Mouse (Mus musculus) lung, postnatal 0 days (tissue): Measurements from ENCODE around the gene Ace. TPM values are rescaled to one million over a fixed set of nuclear protein-coding genes. Genes with fewer than 3 reads are reported as not detected.

Experiments used
- ATAC-seq: fragments of 200-750 bp; cut with Nextera tagmentation; 2 replicates; pipeline ENCODE4 v1.8.0; 2017; ENCODE audit warnings: moderate library complexity
- DNase-seq: peaks from one replicate; pipeline ENCODE4 v3.0.0-alpha.2; 2016; ENCODE audit warnings: low spot score
- H3K27ac ChIP-seq: fragments of 300-500 bp; sonication (generic); 2 replicates; pipeline ENCODE4 v1.5.1; 2014; ENCODE audit warnings: antibody characterized with exemption, mild to moderate bottlenecking, low read length, mixed read lengths
- H3K27me3 ChIP-seq: fragments of 300-500 bp; sonication (generic); replicated peaks from 2 replicates; pipeline ENCODE4 v1.6.1; 2014; ENCODE audit warnings: low read length, mixed read lengths; ENCODE audit not compliant: insufficient read depth
- H3K36me3 ChIP-seq: fragments of 300-500 bp; sonication (generic); 2 replicates; pipeline ENCODE4 v1.6.1; 2014; ENCODE audit warnings: low read length, mixed read lengths; ENCODE audit not compliant: insufficient read depth
- H3K4me1 ChIP-seq: fragments of 300-500 bp; sonication (generic); 2 replicates; pipeline ENCODE4 v1.6.1; 2014; ENCODE audit warnings: antibody characterized with exemption, low read depth, low read length, mixed read lengths; ENCODE audit not compliant: insufficient read depth
- H3K4me2 ChIP-seq: fragments of 300-500 bp; sonication (generic); replicated peaks from 2 replicates; pipeline ENCODE4 v1.6.1; 2014; ENCODE audit warnings: low read depth, mild to moderate bottlenecking, low read length, moderate library complexity, mixed read lengths
- H3K4me3 ChIP-seq: fragments of 300-500 bp; sonication (generic); 2 replicates; pipeline ENCODE4 v1.5.1; 2014; ENCODE audit warnings: low read depth, low read length
- H3K9ac ChIP-seq: fragments of 300-500 bp; sonication (generic); replicated peaks from 2 replicates; pipeline ENCODE4 v1.6.1; 2014; ENCODE audit warnings: low read depth, mild to moderate bottlenecking
- H3K9me3 ChIP-seq: fragments of 300-500 bp; sonication (generic); 2 replicates; pipeline ENCODE4 v1.6.1; 2016; ENCODE audit warnings: low read length, mixed read lengths
- CTCF ChIP-seq: IDR thresholded peaks from 2 replicates; pipeline ENCODE4 v1.5.1; 2016; ENCODE audit warnings: antibody characterized with exemption, mild to moderate bottlenecking
- EP300 ChIP-seq: IDR thresholded peaks from 2 replicates; pipeline ENCODE4 v1.6.1; 2016; ENCODE audit warnings: antibody characterized with exemption, mild to moderate bottlenecking, control low read depth
- WGBS: fragments of 180-500 bp; shearing (Covaris S2); extraction: QIAGEN DNeasy Blood & Tissue Kit; methylation state at CpG from one replicate; pipeline ENCODE4 v1.1.7; 2014; 5-methylcytosine and 5-hydroxymethylcytosine counted together
- polyA plus RNA-seq: library from polyadenylated mRNA; unstranded; fragments of >200 nt; fragmentation: Nextera tagmentation; extraction: Ambion mirVana; gene quantifications from 2 replicates; pipeline ENCODE4 v1.2.1, GENCODE M21; 2015

Ace gene
- polyA plus RNA-seq, result 73.6 and 74.6 TPM in 2 replicates

GRCm38 (mm10) chr11:105967741-105968574 is at the start of gene Ace:
Ace (plus strand) TSS chr11:105967945.
- H3K27me3 ChIP-seq, result no peaks in the 10 kb centered on the region; the same call in 1 of the 2 replicates
- WGBS, result 2% methylated on average over 64 of the region's 76 CpGs
- peak; percentile 76 for ATAC-seq

DNA sequence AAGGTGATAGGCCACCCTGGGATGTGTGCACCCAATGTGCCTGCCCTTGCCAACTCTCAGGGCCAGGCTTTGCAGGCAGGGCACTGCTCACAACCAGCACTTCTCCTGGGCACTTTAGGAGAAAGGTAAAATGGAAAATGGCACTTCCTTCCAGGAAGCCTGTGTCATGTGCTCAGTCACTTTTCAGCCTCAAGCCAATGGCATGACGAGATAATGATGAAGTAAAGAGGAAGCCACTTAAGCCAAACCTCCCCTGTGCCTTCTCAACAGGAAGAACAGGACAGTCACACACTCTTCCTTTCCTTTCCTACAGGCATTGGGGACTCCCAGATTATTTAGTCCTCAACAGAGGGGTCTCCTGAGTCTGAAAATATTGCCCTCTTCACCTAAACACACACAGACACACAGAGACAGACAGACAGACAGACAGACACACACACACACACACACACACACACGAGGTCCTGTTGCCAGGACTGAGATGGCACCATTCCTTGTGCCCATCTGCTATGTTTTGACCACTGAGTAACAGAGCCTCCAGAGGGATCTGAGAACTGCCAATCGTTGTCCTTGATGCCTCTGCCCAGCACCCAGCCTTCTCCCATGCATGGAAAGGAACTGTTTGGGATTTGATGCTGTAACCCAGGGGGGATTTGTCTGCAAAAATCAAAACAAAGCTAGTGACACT is 47.5 kb upstream of the Ace start:
- peaks cover 22% of the 10 kb centered on the region for H3K36me3 ChIP-seq
- 79% methylated on average over 3 of the region's 3 CpGs for WGBS
- no peak for ATAC-seq

More at GRCm38 (mm10) chr11:105967741-105968574, at the start of gene Ace:
- DNase-seq, result peak; percentile 31
- Histone ChIP-seq H3K36me3 (no peaks in the 10 kb centered on the region), H3K4me3 (peak within 1 kb of the TSS; percentile 54), H3K9ac (peak within 1 kb of the TSS; percentile 26; the same call in 1 of the 2 replicates), H3K9me3 (no peaks in the 10 kb centered on the region), H3K4me1 (peaks cover 4% of the 10 kb centered on the region; the same call in 1 of the 2 replicates), H3K27ac (peak within 1 kb of the TSS; percentile 72), H3K4me2 (peak within 1 kb of the TSS; percentile 84)
- TF ChIP-seq CTCF, result no peak

DNA sequence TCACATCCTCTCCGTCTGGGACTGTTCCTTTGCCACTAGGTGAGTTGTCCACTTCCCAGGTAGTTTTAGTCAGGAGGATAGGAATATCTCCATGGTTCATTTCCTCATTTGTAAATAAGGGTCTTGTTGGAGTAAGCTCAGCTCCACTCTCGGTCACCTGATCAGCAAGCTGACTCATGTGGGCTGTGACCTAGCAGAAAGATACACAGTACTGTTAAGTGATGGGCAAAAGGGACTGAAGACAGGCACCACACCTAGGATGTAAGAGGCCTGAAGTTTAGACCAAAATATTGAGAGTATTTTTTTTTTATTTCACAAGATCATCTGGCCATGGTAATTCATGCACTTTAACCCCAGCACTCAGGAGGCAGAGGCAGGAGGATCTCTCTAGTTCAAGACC is 46.9 kb upstream of the Ace start:
- Histone ChIP-seq H3K4me1 (no peaks in the 10 kb centered on the region), H3K4me3 (no peak overlapping the region), H3K4me2 (no peak overlapping the region), H3K27ac (no peak overlapping the region), H3K36me3 (peaks cover 22% of the 10 kb centered on the region), H3K9ac (no peak overlapping the region), H3K27me3 (no peaks in the 10 kb centered on the region), H3K9me3 (no peaks in the 10 kb centered on the region)
- 92% methylated on average over 2 of the region's 2 CpGs for WGBS
- DNase-seq (no peak), ATAC-seq (no peak)
- no peak for TF ChIP-seq CTCF
- no peak for TF ChIP-seq EP300

More for the DNA sequence above, 47.5 kb upstream of the Ace start:
- Histone ChIP-seq H3K4me1 (no peaks in the 10 kb centered on the region), H3K9ac (no peak overlapping the region), H3K27ac (no peak overlapping the region), H3K4me3 (no peak overlapping the region), H3K27me3 (no peaks in the 10 kb centered on the region), H3K9me3 (no peaks in the 10 kb centered on the region), H3K4me2 (no peak overlapping the region)
- DNase-seq, result no peak
- no peak for TF ChIP-seq EP300
- no peak for TF ChIP-seq CTCF

DNA sequence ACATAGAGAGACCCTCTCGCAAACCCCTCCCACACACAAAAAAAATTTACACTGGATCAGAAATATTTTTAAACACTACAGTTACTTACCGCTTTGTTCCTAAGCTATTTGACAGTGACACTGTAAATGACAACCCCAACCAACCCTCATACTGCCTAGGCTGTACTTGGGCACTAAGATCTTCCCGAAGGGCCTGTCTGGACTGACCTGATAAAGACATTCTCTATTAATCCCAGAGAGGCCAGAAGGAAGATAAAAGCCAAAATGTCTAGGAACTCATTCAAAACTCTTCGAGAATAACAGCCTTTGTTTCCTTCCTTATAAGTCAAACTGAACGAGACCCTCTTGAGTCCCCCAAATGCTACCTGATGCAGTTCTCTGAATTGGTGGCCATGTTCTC is 46.5 kb upstream of the Ace start:
- Histone ChIP-seq H3K27me3 (no peaks in the 10 kb centered on the region), H3K4me1 (no peaks in the 10 kb centered on the region), H3K27ac (no peak overlapping the region), H3K4me2 (no peak overlapping the region), H3K9me3 (no peaks in the 10 kb centered on the region), H3K9ac (no peak overlapping the region), H3K36me3 (peaks cover 19% of the 10 kb centered on the region), H3K4me3 (no peak overlapping the region)
- WGBS, result 85% methylated on average over 5 of the region's 5 CpGs
- no peak for DNase-seq
- no peak for ATAC-seq
- TF ChIP-seq EP300, result no peak
- TF ChIP-seq CTCF, result no peak

GRCm38 (mm10) chr11:105922769-105923663 is 44.7 kb upstream of the Ace start:
- H3K9ac ChIP-seq, result no peak overlapping the region
- H3K27ac ChIP-seq, result no peak overlapping the region
- H3K9me3 ChIP-seq, result no peaks in the 10 kb centered on the region
- H3K27me3 ChIP-seq, result no peaks in the 10 kb centered on the region
- peaks cover 18% of the 10 kb centered on the region for H3K36me3 ChIP-seq
- 92% methylated on average over 20 of the region's 20 CpGs for WGBS
- no peaks in the 10 kb centered on the region for H3K4me1 ChIP-seq
- H3K4me2 ChIP-seq, result no peak overlapping the region
- DNase-seq (no peak), ATAC-seq (no peak)
- no peak overlapping the region for H3K4me3 ChIP-seq
- TF ChIP-seq EP300 (no peak), CTCF (no peak)
